Mouse (Mus musculus): Measurements from ENCODE around the gene Gcn1l1. TPM values are rescaled to one million over a fixed set of nuclear protein-coding genes. Genes with fewer than 3 reads are reported as not detected.
"Not testable (repeated sequence)": the region's sequence is repeated elsewhere in the genome, so short reads cannot be mapped to it uniquely, and the experiment has no call there.

The Gcn1l1 gene
- polyA plus RNA-seq (2012; rRNA removed) = 42.2 and 45.4 TPM in 2 replicates

DNA sequence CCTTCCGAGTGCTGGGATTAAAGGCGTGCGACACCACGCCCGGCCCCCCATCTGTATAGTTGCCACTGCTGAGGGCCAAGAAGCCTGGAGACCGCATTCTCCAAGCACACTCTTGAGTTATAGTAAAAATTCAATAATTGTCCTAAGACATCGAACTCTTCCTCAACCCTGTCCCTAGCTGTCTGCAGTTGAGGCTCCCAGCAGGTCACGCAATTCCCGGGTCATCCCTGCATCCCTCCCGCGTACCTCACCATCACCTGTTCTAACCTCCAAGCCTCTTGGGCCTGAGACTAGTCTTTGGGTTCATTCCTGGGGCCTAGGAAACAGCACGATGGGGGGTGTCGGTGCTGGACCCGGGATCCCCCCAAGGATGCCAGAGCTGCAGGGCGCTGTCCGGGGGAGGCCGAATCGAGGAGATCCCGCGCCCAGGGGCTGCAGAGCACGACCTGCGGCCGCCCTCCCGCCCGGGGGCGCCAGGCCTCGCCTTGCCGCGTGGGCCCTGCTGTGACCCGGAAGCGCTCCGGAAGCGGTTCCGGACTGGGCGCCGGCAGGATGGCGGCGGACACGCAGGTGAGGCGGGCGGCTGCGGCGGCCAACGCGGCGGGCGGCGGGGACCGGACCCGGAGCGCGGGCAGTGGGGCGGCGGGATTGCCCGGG lies at the start of gene Gcn1l1:
TSS of gene Gcn1l1 (plus strand) at position 518 of the 657 bp plus-strand sequence.
- WGBS = 5% methylated on average over 55 of the region's 55 CpGs
- peak within 1 kb of the TSS; percentile 21 for H3K27ac ChIP-seq (ENCODE audit: insufficient read depth, low read depth, low read length)
- H3K4me1 ChIP-seq (ENCODE audit: control insufficient read depth, insufficient read depth, low read length) = peaks cover 29% of the 10 kb centered on the region
- peak within 1 kb of the TSS; percentile 85 for H3K4me3 ChIP-seq (ENCODE audit: insufficient read depth, low read depth, low read length)
- H3K36me3 ChIP-seq (ENCODE audit: control insufficient read depth, insufficient read depth, low read length) = peaks cover 2% of the 10 kb centered on the region; the same call in 1 of the 2 replicates
- H3K27me3 ChIP-seq (replicated peaks; ENCODE audit: control insufficient read depth, insufficient read depth, low read length) = no peaks in the 10 kb centered on the region
- TF ChIP-seq POLR2A (IDR thresholded peaks at IDR 0.05; ENCODE audit: low read depth, low read length) (no peak), CTCF (conservative IDR thresholded peaks at IDR 0.05; ENCODE audit: insufficient read depth, insufficient read length, low read depth, low read length) (no peak)
- peak; percentile 83 for DNase-seq

DNA sequence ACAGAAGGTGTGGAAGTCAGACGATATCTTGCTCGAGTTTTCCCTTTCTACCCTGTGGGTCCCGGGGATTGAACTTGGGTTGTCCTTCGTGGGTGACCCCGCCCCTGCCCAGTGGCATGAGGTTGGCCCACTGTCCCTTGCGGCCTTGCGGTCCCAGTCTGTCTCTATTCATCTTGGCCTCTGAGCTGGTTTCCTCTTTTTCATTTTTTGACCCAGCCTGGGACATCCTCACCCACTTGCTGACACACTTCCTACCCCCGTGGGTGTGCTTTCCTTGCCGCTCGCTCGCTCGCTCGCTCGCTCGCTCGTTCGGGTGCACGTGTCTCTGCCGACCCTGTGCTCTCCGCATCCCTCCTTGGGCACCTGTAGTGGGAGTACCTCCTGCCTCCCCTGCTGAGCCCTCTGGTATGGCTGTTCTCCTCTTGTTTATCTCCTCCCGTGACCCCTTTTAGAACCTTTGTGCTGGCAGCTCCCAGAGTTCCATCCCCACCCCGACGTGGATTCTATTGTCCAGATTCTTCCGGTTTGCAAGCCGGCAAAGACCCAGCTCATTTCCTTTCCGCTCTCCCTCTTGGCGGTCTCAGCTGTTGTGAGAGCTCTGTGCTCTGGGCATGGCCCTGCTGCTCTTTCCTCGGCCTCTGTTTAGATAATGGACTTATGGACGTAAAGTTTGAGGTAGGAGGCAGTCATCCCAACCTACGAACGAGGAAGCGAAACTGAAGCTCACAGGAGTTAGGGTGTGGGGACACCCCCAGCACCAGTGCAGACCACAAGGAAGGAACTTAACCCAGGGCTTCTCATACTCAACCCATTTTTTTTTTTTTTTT lies 48.8 kb upstream of the Gcn1l1 start:
- DNase-seq = peak; percentile 81
- Histone ChIP-seq H3K27ac (ENCODE audit: insufficient read depth, low read depth, low read length) (peak overlapping the region; percentile 79), H3K4me3 (ENCODE audit: insufficient read depth, low read depth, low read length) (peak overlapping the region; percentile 12; the same call in 1 of the 2 replicates), H3K4me1 (ENCODE audit: control insufficient read depth, insufficient read depth, low read length) (peaks cover 53% of the 10 kb centered on the region), H3K27me3 (replicated peaks; ENCODE audit: control insufficient read depth, insufficient read depth, low read length) (no peaks in the 10 kb centered on the region), H3K36me3 (ENCODE audit: control insufficient read depth, insufficient read depth, low read length) (no peaks in the 10 kb centered on the region)
- 53% methylated on average over 32 of the region's 32 CpGs for WGBS
- no peak for TF ChIP-seq POLR2A (IDR thresholded peaks at IDR 0.05; ENCODE audit: low read depth, low read length)
- TF ChIP-seq CTCF (conservative IDR thresholded peaks at IDR 0.05; ENCODE audit: insufficient read depth, insufficient read length, low read depth, low read length) = no peak

DNA sequence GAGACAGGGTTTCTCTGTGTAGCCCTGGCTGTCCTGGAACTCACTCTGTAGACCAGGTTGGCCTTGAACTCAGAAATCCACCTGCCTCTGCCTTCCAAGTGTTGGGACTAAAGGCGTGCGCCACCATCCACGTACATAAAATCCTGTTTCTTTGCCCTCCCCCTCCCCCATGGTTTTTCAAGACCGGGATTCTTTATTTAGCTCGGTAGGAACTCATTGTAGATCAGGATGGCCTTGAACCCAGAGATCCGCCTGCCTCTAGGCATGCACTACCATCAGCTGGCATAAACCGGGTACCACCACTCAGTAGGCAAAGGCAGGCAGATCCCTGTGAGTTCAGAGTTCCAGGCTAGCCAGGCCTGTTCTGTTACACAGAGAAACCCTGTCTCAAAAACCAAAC lies 48.1 kb upstream of the Gcn1l1 start:
- Histone ChIP-seq H3K27ac (ENCODE audit: insufficient read depth, low read depth, low read length) (peak overlapping the region; percentile 79), H3K36me3 (ENCODE audit: control insufficient read depth, insufficient read depth, low read length) (no peaks in the 10 kb centered on the region), H3K4me1 (ENCODE audit: control insufficient read depth, insufficient read depth, low read length) (peaks cover 54% of the 10 kb centered on the region), H3K4me3 (ENCODE audit: insufficient read depth, low read depth, low read length) (no peak overlapping the region), H3K27me3 (replicated peaks; ENCODE audit: control insufficient read depth, insufficient read depth, low read length) (no peaks in the 10 kb centered on the region)
- WGBS = 67% methylated on average over 7 of the region's 7 CpGs
- DNase-seq = no peak
- TF ChIP-seq CTCF (conservative IDR thresholded peaks at IDR 0.05; ENCODE audit: insufficient read depth, insufficient read length, low read depth, low read length) (no peak), POLR2A (IDR thresholded peaks at IDR 0.05; ENCODE audit: low read depth, low read length) (no peak)

DNA sequence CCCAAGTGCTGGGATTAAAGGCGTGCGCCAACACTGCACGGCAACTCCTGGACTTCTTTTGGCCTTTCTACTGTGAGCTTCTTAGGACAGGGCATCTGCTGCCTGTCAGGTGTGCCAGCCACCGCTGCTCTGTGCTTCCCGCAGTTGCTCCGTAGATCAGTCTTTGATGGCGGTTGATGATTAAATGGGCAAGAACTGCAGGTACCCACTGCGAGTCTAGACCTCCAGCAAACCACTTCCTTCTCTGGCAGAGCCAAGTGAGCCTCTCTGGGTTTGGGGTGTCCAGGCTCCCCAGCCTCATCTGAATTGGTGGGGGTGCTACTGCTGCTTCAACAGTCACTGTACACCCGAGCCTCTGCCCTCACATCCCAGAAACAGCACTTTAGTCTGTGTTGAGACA lies 47.6 kb upstream of the Gcn1l1 start:
- peaks cover 58% of the 10 kb centered on the region for H3K4me1 ChIP-seq (ENCODE audit: control insufficient read depth, insufficient read depth, low read length)
- H3K27me3 ChIP-seq (replicated peaks; ENCODE audit: control insufficient read depth, insufficient read depth, low read length) = no peaks in the 10 kb centered on the region
- TF ChIP-seq POLR2A (IDR thresholded peaks at IDR 0.05; ENCODE audit: low read depth, low read length) (no peak), CTCF (conservative IDR thresholded peaks at IDR 0.05; ENCODE audit: insufficient read depth, insufficient read length, low read depth, low read length) (no peak)
- no peak overlapping the region for H3K4me3 ChIP-seq (ENCODE audit: insufficient read depth, low read depth, low read length)
- peak; percentile 61 for DNase-seq
- 50% methylated on average over 9 of the region's 9 CpGs for WGBS
- no peaks in the 10 kb centered on the region for H3K36me3 ChIP-seq (ENCODE audit: control insufficient read depth, insufficient read depth, low read length)
- H3K27ac ChIP-seq (ENCODE audit: insufficient read depth, low read depth, low read length) = no peak overlapping the region; the same call in 1 of the 2 replicates

DNA sequence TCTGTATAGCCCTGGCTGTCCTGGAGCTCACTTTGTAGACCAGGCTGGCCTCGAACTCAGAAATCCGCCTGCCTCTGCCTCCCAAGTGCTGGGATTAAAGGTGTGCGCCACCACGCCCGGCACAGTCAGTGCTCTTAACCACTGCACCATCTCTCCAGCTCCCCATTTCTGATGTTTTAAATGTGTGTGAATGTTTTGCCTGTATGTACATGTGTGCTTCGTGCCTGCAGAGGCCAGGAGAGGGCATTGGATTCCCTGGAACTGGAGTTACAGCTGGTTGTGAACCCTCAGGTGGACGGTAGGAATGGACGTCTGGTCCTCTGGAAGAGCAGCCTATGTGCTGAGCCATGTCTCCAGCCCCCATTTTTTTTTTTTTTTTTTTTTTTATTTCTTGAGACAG lies 46.8 kb upstream of the Gcn1l1 start:
- not testable (repeated sequence) for DNase-seq; H3K4me3 ChIP-seq (ENCODE audit: insufficient read depth, low read depth, low read length); H3K27me3 ChIP-seq (replicated peaks; ENCODE audit: control insufficient read depth, insufficient read depth, low read length); H3K27ac ChIP-seq (ENCODE audit: insufficient read depth, low read depth, low read length); H3K36me3 ChIP-seq (ENCODE audit: control insufficient read depth, insufficient read depth, low read length)
- peaks cover 58% of the 10 kb centered on the region for H3K4me1 ChIP-seq (ENCODE audit: control insufficient read depth, insufficient read depth, low read length)
- 89% methylated on average over 8 of the region's 8 CpGs for WGBS

DNA sequence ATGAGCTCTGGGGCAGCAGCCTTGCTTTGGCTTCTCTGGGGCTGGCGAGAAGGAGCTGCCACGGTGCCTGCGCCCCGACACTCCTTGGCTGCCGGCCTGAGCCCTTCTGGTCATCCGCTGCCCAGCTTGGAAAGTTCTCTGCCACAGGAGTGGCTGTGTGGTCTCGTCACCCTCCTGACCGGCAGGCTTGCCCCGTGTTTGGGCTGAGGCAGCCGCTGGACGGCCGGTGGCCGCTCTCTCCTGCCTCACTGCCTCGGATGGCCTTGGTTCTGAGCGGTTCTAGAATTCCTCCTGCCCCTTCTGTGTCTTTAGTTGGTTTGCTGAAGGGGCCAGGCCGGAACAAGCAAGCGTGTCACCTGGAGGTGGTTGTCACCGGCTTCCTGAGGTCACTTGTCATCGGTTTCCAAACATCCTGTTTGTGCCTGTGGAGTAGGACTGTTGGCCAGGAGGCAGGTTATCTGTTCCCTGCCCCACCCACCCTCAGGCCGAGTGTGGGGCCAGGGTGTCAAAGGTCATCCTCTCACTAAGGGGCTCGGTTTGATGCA lies 44.7 kb upstream of the Gcn1l1 start:
- Histone ChIP-seq H3K27me3 (replicated peaks; ENCODE audit: control insufficient read depth, insufficient read depth, low read length) (no peaks in the 10 kb centered on the region), H3K27ac (ENCODE audit: insufficient read depth, low read depth, low read length) (peak overlapping the region; percentile 93), H3K4me3 (ENCODE audit: insufficient read depth, low read depth, low read length) (peak overlapping the region; percentile 15; the same call in 1 of the 2 replicates), H3K36me3 (ENCODE audit: control insufficient read depth, insufficient read depth, low read length) (no peaks in the 10 kb centered on the region), H3K4me1 (ENCODE audit: control insufficient read depth, insufficient read depth, low read length) (peaks cover 58% of the 10 kb centered on the region)
- peak; percentile 87 for DNase-seq
- TF ChIP-seq CTCF (conservative IDR thresholded peaks at IDR 0.05; ENCODE audit: insufficient read depth, insufficient read length, low read depth, low read length) (no peak), POLR2A (IDR thresholded peaks at IDR 0.05; ENCODE audit: low read depth, low read length) (no peak)
- WGBS = 24% methylated on average over 21 of the region's 21 CpGs
